Mouse (Mus musculus): ENCODE data around the gene Hibadh. TPM values are rescaled to one million over a fixed set of nuclear protein-coding genes. Genes with fewer than 3 reads are reported as not detected.

The Hibadh gene
- polyA plus RNA-seq, 1 experiment = 0.50 TPM

DNA sequence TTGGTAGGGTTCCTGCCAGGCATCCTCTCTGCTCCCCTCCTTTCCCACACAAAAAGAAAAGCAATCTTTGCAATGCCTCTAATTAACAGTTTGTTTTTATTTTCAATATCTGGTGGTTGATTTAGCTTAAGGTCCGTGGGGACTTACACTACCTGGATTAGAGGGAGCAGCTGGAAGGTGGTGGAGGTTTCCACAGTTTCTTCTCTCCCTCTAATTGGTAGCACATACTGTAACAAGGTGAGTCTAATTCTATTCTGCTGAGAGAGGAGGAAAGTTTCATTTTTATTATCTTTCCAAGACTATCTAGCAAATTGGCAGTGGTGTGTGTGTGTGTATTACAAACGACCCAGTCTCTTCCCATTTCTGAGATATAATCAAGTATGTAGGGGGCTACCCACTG, 116.0 kb downstream of the Hibadh start:
- Histone ChIP-seq H3K4me3 (replicated peaks) (no peak overlapping the region), H3K27me3 (ENCODE audit: control insufficient read depth) (no peaks in the 10 kb centered on the region), H3K36me3 (ENCODE audit: control insufficient read depth) (no peaks in the 10 kb centered on the region), H3K9me3 (ENCODE audit: control insufficient read depth, low read length) (no peaks in the 10 kb centered on the region), H3K4me1 (ENCODE audit: control insufficient read depth) (no peaks in the 10 kb centered on the region)
- TF ChIP-seq GATA1 (IDR thresholded peaks at IDR 0.05; ENCODE audit: low read length) (no peak), TAL1 (IDR thresholded peaks at IDR 0.05; ENCODE audit: low read length) (no peak)

DNA sequence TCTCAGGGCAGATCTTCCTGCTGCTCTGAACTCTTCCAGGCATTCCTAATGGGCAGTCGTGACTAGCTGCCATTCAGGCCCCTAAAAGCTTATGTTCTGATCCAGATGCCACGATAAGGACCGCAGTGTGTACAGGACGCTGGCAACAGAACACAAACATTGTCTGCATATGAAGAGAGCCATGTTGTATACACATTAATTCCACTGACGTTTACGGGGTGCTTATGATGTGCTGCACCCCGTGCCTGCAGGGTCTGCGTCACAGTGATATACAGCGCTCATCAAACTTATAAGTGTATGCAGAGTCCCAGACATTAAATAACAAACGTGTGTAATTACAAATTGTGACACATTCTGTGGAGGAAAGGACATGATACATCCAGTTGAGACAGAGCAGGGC, 121.5 kb downstream of the Hibadh start:
- no peaks in the 10 kb centered on the region for H3K27me3 ChIP-seq (ENCODE audit: control insufficient read depth)
- no peak overlapping the region for H3K4me3 ChIP-seq (replicated peaks)
- no peaks in the 10 kb centered on the region for H3K9me3 ChIP-seq (ENCODE audit: control insufficient read depth, low read length)
- H3K36me3 ChIP-seq (ENCODE audit: control insufficient read depth) = no peaks in the 10 kb centered on the region
- TF ChIP-seq GATA1 (IDR thresholded peaks at IDR 0.05; ENCODE audit: low read length) (no peak), TAL1 (IDR thresholded peaks at IDR 0.05; ENCODE audit: low read length) (no peak)
- no peaks in the 10 kb centered on the region for H3K4me1 ChIP-seq (ENCODE audit: control insufficient read depth)

DNA sequence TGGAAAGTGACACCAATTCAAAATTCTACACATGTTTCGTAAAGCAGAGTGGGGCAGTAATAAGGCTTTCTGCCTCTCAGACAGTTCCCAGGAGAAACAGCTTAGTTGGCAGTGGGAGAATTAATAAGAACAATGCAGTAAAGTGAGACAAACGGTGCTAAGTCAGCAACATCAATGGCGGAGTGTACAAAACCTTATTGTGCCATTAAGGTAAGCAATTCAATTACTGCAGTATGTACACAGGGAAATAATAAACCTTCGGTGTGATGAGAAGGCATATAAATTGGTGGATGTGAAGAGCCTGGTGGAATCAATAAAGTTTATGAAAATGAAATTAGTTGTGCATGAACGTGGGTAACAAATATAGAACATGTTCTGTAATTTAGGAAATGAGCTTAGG, 122.9 kb downstream of the Hibadh start:
- Histone ChIP-seq H3K9me3 (ENCODE audit: control insufficient read depth, low read length) (no peaks in the 10 kb centered on the region), H3K36me3 (ENCODE audit: control insufficient read depth) (no peaks in the 10 kb centered on the region), H3K4me3 (replicated peaks) (no peak overlapping the region), H3K4me1 (ENCODE audit: control insufficient read depth) (no peaks in the 10 kb centered on the region), H3K27me3 (ENCODE audit: control insufficient read depth) (no peaks in the 10 kb centered on the region)
- TF ChIP-seq GATA1 (IDR thresholded peaks at IDR 0.05; ENCODE audit: low read length) (no peak), TAL1 (IDR thresholded peaks at IDR 0.05; ENCODE audit: low read length) (no peak)

DNA sequence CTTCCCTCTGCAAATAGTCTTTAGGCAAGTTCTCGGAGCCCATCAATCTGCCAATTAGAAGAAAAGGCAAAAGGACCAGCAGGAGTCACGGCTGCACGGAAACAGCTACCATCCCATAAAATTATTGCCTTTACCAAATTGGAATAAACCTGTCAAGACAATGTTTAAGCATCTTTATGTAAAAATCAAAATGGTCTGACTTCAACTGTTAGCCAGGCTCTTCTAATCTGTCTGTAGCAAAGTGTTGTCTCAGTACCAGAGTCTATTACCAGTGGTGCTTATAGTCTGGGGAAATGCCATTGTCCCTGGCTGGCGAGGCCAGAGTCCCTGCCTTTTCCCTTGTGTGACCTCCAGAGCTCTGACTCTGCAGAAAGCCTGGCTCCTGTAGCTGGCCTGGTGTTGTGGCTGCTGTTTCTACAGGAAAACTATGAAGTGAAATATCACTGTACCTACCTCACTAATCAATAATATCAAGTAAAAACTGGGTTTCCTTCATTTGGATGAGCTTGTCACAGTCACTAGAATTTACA, 126.2 kb downstream of the Hibadh start:
- no peaks in the 10 kb centered on the region for H3K27me3 ChIP-seq (ENCODE audit: control insufficient read depth)
- H3K36me3 ChIP-seq (ENCODE audit: control insufficient read depth) = no peaks in the 10 kb centered on the region
- no peaks in the 10 kb centered on the region for H3K4me1 ChIP-seq (ENCODE audit: control insufficient read depth)
- H3K4me3 ChIP-seq (replicated peaks) = no peak overlapping the region
- no peak for TF ChIP-seq GATA1 (IDR thresholded peaks at IDR 0.05; ENCODE audit: low read length)
- no peak for TF ChIP-seq TAL1 (IDR thresholded peaks at IDR 0.05; ENCODE audit: low read length)
- peaks cover 2% of the 10 kb centered on the region; the same call in 1 of the 2 replicates for H3K9me3 ChIP-seq (ENCODE audit: control insufficient read depth, low read length)

DNA sequence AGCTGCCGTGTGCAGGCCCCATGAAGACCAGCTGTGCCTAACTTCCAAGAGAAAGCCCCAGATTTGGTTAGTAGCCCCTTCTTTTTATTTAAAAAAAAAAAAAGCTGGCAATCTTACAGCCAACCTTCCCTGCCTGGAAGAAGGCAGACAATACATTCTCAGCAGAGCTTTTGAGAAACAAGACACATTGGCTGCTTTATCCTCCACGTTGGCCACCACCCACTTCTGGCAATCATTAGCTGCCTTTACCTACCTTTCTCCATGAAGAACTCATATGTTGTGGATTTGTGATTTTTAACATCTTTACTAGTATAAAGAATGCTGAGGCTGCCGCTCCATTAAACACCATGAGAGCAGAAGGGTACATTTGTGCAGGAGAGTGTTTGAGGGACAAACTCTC, 131.4 kb downstream of the Hibadh start:
- TF ChIP-seq TAL1 (IDR thresholded peaks at IDR 0.05; ENCODE audit: low read length) = no peak
- Histone ChIP-seq H3K4me3 (replicated peaks) (no peak overlapping the region), H3K27me3 (ENCODE audit: control insufficient read depth) (no peaks in the 10 kb centered on the region)

DNA sequence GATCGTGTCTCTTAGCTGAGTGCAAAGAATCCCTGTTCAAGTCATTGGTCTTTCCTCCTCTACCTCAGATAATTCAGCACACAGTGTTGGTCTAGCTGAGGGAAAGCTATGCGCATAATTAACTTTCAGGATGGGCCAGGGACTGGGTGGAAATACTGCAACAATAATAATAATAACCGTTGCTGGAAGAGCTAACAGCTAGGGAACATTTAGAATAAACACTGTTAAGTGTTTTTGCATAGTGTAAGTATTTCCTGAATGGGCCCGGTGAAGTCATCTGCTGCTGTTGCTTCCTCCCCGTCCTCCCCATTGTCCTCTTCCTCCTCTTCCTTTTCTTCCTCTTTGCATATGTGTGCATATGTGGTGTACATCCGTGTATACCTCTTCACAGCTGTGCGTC, 132.2 kb downstream of the Hibadh start:
- no peaks in the 10 kb centered on the region for H3K4me1 ChIP-seq (ENCODE audit: control insufficient read depth)

More for the DNA sequence above, 131.4 kb downstream of the Hibadh start:
- H3K9me3 ChIP-seq (ENCODE audit: control insufficient read depth, low read length) = peaks cover 2% of the 10 kb centered on the region; the same call in 1 of the 2 replicates
- no peaks in the 10 kb centered on the region for H3K36me3 ChIP-seq (ENCODE audit: control insufficient read depth)
- H3K4me1 ChIP-seq (ENCODE audit: control insufficient read depth) = no peaks in the 10 kb centered on the region

DNA sequence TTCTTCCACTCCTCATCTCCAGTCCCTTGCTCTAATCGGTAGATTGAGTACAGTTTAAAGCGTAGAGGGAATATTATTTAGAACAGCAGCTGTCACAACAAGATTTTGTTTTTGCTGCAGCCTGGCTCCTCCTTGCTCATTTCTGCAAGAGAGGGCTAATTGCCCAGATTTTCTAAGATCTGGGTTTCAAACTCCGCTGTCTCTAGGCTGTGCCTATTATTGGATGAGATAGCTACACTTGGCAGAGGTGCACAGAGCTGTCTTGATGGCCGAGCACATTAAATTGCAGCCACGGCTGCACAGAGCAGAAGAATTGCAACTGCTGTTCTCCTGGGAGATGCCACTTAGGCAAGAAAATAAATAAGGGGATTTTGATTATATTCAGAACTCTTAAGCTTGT, 133.0 kb downstream of the Hibadh start:
- Histone ChIP-seq H3K4me3 (replicated peaks) (no peak overlapping the region), H3K4me1 (ENCODE audit: control insufficient read depth) (no peaks in the 10 kb centered on the region), H3K36me3 (ENCODE audit: control insufficient read depth) (no peaks in the 10 kb centered on the region), H3K9me3 (ENCODE audit: control insufficient read depth, low read length) (peaks cover 2% of the 10 kb centered on the region; the same call in 1 of the 2 replicates), H3K27me3 (ENCODE audit: control insufficient read depth) (no peaks in the 10 kb centered on the region)
- TF ChIP-seq TAL1 (IDR thresholded peaks at IDR 0.05; ENCODE audit: low read length) (no peak), GATA1 (IDR thresholded peaks at IDR 0.05; ENCODE audit: low read length) (no peak)

More for the DNA sequence above, 132.2 kb downstream of the Hibadh start:
- H3K4me3 ChIP-seq (replicated peaks) = no peak overlapping the region
- H3K36me3 ChIP-seq (ENCODE audit: control insufficient read depth) = no peaks in the 10 kb centered on the region
- H3K9me3 ChIP-seq (ENCODE audit: control insufficient read depth, low read length) = peaks cover 2% of the 10 kb centered on the region; the same call in 1 of the 2 replicates
- TF ChIP-seq GATA1 (IDR thresholded peaks at IDR 0.05; ENCODE audit: low read length) = no peak
- no peaks in the 10 kb centered on the region for H3K27me3 ChIP-seq (ENCODE audit: control insufficient read depth)

DNA sequence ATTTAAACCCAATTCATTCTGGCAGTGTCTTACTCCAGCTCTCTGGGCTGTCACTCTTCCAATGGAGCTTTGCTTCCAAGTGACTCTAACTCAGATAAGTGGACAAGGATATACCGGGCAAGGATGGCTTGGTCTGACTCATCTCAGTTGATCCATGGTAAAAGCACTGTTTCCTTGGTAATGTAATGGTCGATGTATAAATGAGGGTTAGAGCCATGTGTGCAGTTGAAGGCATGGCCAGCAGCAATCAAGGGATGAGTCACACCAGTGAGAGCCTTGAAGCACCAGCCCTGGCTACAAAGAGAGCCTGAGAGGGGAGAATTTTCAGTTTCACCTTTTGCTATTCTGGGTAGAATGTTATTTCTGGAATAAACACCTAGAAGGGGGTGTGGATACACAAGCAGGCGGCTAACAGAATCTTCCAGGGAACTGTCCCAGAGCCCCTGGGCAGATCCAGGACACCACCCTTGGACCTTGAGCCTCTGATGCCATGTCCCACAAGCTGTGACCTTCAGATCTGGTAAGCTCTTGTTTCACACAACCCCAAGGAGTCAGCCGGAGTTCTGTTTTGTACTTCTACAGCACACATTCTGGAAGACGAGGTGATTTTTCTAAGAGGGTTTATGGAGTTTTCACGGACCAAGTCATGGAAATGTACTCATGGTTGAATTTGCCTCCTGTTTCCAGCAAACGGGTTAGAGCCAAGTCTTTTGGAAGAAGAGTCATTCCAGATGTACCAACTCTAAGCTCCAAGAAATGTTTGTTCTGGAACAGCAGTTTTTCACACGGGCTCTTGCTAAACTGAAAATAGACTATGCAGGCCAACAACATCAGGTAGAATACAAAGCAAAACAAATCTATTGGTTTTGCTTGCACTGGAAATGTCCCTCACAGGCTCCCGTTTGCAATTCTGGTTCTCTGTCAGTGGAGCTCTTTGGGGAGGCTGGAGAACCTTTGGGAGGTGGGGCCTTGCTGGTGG, 134.1 kb downstream of the Hibadh start:
- no peaks in the 10 kb centered on the region for H3K36me3 ChIP-seq (ENCODE audit: control insufficient read depth)
- no peaks in the 10 kb centered on the region for H3K27me3 ChIP-seq (ENCODE audit: control insufficient read depth)

DNA sequence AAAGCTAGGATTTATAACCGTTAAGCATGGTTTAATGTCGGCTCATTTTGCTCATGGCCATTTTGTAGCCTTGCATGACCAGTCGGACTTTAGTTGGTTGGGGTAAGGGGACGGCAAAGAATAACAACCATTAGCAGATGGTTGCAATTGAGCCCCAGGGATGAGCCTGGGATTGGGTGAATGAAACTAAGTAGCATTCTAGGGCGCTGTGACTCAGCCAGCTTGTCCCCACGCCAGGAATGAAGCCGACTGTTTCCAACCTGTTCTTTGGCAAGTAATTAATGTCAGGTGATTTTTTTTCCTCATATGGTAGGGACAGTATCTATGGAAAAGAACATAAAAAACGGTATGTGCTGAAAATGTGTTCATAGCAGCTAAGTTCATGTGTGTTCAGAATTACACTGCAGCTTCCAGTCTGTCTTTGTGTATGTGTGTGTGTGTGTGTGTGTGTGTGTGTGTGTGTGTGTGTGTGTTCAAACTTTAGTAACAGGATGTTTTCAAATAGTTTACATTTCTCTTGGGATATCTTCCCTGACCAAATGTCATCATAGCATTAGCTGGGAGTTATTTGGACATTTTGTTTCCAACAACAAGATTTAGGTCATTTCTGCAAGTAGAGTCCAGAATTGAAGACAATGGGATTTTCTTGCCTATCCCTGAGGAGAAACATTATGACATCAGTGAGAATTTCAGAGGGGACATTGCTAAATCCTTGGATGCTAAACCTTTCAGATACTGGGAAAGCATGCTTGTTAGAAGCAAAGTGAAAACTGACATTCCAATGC, 135.3 kb downstream of the Hibadh start:
- H3K4me3 ChIP-seq (replicated peaks) = no peak overlapping the region
- TF ChIP-seq TAL1 (IDR thresholded peaks at IDR 0.05; ENCODE audit: low read length) = no peak
- no peak for TF ChIP-seq GATA1 (IDR thresholded peaks at IDR 0.05; ENCODE audit: low read length)
- no peaks in the 10 kb centered on the region for H3K27me3 ChIP-seq (ENCODE audit: control insufficient read depth)
- H3K9me3 ChIP-seq (ENCODE audit: control insufficient read depth, low read length) = peaks cover 2% of the 10 kb centered on the region; the same call in 1 of the 2 replicates
- H3K4me1 ChIP-seq (ENCODE audit: control insufficient read depth) = no peaks in the 10 kb centered on the region
- no peaks in the 10 kb centered on the region for H3K36me3 ChIP-seq (ENCODE audit: control insufficient read depth)

More for the DNA sequence above, 134.1 kb downstream of the Hibadh start:
- Histone ChIP-seq H3K4me1 (ENCODE audit: control insufficient read depth) (no peaks in the 10 kb centered on the region), H3K4me3 (replicated peaks) (no peak overlapping the region), H3K9me3 (ENCODE audit: control insufficient read depth, low read length) (peaks cover 2% of the 10 kb centered on the region; the same call in 1 of the 2 replicates)
- no peak for TF ChIP-seq TAL1 (IDR thresholded peaks at IDR 0.05; ENCODE audit: low read length)
- TF ChIP-seq GATA1 (IDR thresholded peaks at IDR 0.05; ENCODE audit: low read length) = no peak
